Mouse (Mus musculus) heart, adult 11 months (tissue): ENCODE results near the gene Tlx3.

Experiments used
- DNase-seq: peaks from one replicate; pipeline ENCODE4 v3.0.0; 2022

The Tlx3 gene

DNA sequence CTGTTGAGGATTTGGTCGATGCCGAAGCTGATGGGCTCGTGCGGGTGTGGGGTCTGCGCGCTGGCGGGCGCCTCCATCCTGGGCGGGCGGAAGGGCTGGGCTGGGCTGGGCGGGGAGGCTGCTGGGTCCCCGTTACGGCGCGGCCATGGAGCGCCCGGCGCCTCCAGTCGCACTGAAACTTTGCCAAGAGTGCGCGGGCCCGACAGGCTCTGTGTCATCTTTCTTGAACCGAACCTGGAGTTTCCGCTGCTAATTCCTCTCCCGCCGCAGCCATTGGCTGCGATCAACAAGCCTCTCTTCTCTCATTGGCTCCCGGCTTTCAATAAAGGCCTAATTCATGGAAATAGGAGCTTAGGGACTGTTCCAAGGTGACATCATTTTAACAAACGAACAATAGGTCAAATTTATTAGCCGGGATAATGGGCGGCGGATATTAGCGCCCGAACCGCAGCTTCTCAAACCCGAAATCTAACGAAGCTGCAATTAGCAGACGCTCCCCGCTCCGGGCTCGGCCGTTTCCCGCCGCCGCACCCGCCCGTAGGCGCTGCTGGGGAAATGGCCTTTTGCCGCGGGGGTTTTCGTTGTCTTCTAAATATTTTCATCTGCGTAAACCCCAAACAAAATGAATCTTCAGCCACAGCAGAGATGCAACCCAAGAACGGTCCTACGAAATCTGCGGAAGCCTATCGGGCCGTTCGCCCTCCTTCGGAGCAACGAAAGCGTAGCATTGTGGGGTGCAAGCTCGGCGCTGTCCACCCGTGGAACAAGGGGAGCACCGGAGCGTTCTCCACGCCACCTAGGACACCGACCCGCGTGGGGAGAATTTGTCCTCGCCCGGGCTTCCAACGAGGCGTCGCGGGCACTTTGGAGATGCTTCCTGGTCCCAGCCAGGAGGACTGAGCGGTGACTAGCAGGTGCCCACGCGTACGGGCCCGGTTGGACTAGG, at the start of gene Tlx3:
Gene Tlx3, minus strand, starts transcription at position 207 of the 946 bp plus-strand sequence.
- DNase-seq: no peak

DNA sequence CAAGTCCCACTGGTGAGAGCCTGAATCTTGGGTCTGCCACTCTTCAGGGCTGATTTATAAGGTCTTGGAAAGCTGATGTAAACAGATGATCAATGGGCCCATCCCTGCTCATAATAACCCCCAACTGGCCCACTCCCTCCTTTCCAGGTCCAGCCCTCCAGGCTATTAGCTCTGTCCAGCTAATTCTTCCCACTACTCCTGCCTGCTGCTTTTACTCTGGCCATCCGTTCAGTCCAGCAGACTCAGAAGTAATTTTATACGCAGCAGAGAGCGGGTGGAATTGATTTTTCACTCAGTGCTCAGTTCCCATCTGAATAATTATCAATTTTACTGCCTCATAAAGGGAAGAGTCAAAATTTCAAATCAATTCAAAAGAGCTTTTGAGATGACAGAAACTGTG, 36.9 kb upstream of the Tlx3 start:
- peak; percentile 35 for DNase-seq

DNA sequence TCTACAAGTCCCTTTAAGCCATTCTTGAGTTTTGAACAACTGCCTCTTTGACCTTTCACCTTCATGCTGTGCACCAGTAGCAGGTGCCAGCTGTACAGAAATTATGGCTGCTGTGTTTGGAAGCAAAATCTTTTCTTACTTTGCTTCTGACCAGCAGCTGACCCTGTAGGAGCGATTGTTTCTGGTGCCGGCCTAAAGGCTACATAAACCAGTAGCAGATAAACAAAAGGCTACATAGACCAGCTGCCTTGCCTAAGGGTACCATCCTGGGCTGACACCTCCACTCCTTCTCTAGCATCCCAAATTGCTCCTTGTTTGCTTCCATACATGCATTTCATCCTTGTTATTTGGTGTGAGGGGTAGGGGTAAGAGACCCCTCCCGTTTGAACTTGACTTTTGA, 30.7 kb upstream of the Tlx3 start:
- DNase-seq: peak; percentile 42

DNA sequence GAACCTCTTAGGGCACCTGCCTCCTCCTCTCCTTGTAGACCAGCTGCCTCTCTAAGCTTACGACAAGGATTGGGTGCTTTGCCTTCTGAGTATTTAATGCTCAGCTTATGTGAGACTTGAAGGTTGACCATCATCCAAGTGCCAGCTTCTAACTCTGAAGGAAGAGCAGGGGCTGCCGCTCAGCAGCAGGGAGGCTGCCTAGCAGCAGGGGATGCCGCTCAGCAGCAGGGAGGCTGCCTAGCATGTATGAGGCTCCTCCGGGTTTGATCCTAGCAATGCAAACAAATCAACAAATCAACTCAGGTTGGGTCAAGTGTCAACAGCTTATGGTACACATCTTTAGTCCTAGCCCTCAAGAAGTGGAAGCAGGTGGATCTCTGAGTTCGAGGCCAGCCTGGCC, 28.7 kb upstream of the Tlx3 start:
- DNase-seq: peak; percentile 58

DNA sequence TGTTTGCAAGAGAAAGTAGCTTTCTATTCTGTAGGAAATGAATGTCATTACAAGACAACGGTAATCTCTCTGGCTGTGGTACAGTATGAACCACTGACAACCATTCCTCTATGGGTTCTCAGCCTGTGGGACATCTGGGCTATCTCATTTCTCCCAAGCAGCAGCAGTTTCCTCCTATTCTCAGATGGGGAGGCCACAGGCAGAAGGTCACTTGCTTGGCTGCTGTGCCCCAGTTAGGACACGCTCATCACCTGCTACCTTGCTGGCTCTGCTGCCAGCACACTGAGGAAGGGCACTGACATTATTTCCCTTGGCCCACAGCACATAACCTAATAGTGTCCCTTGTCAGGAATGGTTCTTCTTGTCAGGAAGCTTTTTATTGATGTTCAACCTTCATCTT, 24.8 kb upstream of the Tlx3 start:
- DNase-seq: peak; percentile 79

DNA sequence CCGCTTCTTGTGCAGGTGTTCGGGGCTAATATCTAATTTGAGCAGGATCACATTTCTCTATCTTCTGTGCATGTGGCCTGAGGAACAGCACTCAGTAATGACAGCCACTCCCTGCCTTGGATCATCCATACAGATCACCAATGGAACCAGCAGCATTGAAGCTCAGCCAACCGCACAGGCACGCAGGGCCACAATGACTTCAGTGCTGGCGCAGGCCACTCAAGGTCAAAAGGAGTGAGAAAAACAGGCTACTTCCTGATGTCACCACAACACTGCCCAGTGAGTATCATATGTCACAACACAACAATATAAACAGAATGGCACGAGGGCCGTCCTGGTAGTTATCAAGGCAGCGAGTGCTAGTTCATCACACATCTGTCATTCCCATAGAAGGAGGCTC, 23.1 kb upstream of the Tlx3 start:
- DNase-seq: peak; percentile 82

DNA sequence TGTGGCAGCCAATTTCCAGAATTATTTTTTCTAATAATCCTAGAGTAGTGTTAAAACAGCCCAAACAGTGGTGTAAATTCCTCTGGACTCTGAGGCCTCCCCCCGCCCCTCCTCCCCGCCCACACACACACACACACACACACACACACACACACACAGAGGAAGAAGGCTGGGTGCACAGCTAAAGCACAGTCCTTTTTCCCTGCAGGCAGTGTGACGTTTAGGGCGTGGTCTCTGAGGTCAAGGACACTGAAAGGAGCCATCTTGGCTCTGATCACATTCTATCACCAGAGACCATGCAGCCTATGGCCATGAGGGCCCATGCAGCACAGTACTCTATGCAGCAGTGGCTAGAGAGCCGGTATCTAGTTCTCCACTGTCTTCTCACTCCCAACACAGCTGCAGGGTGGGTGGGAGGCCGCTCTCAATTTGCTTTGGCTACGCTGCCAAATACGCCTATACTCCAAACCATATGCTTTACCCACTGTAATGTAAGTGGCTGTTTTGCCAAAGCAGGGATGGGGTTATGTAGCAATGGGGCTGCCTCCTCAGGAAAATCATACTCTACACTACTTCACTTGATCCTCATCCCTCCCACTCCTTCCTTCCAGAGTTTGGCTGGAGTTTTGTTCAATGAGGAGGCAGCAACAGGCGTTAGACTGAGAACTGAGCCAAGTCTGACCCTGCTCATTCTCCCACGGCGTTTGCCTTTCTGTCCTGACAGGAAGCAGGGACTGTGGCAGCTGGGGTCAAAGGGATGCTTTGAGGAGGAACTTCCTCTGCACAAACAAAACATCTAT, 18.4 kb upstream of the Tlx3 start:
- no peak for DNase-seq

DNA sequence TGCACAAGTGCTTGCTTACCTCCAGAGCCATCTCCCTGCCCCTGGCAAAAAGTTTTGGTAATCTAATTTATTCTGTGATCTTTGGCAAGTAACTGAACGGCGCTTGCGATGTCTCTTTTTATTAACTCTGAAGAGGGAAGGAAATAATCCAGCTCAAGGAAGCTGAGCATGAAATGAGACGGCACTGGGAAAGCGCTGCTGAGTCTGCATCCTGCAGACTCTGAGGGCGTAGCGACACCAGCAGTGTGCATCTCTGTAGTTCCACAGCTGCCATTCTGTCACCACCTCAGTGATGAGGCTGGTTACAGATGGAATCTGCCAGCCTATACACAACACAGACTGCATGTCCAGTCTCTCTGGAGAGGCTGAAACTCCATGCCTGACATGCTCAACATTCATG, 17.4 kb upstream of the Tlx3 start:
- no peak for DNase-seq

DNA sequence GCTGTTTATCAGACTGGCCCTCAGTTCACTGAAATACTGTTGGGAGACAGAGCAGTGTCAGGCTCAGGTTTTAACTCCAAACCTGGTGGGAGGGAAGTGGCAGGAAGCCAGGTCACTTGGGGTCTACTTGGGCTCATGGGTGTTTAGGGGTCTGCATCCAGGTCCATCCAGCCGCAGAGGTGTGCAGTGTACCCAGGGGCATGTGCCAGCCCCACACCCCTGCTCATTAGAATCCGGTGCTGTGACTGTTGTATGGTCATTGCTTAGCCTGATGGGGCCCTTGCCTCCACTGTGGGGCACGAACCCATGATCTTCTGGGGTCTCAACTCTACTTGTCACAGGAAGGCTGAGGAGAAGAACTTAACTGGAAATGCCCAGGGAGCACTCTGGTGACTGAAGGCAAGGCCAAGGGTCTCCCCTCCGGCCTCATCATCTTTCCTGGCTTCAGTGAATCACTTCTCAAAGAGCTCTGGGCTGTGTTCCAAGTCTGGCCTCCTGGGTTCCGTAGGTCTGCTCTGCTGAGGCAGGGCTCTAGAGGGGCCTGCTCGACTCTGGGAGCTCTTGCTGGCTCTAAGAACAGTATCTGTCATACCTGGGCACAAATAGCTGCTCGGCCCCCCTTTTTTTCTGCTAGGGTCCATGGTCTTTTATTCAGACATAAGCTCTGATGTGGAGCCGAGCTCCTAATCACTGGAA, 14.1 kb upstream of the Tlx3 start:
- DNase-seq: peak; percentile 86

DNA sequence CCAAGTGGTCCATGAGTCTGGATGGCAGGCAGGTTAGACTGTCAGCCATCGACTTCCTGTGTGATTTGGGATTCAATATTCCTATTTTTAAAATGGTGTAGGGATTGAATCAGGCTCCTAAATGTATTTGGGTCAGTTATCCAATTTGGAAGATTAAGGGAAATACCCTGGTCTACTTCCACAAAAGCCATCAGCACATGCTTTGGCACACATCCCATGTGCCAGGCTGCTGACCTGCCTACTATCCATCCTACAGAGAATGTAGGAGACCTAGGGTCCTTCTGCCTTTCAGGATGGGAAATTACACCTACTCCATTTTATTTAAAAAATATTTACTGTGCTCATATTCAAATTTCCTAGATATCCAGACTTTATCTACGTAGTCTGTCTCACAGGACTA, 4.0 kb upstream of the Tlx3 start:
- no peak for DNase-seq

DNA sequence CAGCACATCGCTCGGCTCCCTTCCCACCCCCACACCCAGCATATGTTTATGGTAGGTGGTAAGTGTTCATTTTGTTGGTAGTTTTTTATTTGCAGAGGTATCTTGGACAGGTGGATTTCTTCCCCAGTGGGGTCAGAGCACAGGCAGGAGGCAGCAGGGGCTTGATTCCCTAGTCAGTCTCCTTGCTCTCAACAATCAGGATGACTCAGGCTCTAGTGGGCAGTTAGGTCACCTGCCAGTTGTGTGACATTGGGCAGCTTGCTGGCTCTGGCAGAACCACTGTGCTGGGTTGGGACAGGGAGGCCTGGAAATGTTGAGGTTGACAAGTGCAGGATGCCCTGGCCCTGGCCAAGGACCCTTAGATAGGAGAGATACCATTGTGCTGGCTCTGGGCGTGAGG, 1.6 kb upstream of the Tlx3 start:
- no peak for DNase-seq

DNA sequence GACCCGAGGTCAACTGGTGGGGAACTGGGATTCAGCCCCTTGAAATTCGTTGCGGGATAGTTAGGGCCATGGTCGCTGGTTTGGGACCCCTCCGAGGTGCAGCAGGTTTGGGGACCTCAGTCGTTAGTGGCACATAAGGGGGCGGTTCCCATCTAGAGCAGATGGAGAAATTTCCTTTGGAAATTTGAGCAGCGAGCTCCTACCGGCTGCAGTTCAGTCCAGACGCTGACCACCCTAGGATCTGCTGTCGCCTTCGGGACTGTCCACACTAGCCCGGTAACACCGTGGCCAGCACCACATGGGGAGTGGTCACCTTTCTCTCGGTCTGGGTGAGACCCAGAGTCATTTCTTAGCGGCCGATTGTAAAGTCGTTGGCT, 928 bp upstream of the Tlx3 start:
- DNase-seq: no peak

DNA sequence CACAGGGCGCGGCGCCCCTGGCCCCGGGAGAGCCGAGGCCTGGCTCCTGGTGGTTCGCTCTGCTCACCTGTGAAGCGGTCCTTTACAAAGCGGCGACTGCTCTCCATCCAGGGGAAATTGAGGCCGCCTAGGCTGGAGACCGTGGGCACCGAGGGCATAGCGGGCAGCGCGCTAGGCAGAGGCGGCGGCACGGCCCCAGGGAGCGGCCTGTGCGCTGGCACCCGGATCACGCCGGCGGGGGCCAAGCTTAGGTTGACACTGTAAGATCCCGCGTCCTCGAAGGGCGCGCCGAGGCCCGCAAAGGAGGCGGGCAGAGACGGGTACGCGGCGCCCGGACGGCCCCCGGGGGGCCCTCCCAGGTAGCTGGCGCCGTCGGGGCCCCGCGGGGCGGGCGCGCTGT, 417 bp downstream of the Tlx3 start:
- DNase-seq: no peak

DNA sequence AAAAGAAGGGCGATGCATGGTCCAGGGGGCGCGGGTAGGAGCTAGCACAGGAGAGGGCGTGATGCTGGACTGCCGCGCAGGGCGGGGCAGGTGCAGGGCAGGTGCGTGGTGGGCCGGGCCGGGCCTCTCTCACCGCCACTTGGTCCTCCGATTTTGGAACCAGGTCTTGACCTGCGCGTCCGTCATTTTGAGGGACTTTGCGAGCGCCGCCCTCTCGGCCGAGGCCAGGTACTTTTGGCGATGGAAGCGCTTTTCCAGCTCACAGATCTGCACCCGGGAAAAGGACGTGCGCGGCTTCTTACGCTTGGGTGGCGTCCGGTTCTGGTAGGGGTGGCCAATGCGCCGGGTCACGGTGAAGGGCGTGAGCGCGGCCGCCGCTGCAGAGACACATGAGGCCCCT, 1.1 kb downstream of the Tlx3 start:
- DNase-seq: no peak

DNA sequence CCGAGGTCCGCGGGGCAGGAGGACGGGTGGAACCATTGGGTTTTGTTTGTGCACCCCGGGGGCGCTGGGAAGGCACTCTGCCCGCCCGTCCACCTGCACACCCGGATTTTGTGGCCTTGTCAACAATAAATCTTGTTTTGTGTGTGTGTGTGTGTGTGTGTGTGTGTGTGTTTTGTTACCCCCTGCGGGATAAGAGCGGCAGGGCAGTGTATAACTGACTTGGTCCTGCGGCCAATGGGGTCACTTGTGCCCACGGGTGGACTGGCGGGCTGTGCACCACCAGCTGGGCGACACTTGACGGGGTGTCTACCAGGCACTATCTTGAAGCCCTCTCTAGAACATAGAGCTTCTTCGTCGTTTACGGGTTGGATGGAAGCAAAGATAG, 1.8 kb downstream of the Tlx3 start:
- DNase-seq: no peak

DNA sequence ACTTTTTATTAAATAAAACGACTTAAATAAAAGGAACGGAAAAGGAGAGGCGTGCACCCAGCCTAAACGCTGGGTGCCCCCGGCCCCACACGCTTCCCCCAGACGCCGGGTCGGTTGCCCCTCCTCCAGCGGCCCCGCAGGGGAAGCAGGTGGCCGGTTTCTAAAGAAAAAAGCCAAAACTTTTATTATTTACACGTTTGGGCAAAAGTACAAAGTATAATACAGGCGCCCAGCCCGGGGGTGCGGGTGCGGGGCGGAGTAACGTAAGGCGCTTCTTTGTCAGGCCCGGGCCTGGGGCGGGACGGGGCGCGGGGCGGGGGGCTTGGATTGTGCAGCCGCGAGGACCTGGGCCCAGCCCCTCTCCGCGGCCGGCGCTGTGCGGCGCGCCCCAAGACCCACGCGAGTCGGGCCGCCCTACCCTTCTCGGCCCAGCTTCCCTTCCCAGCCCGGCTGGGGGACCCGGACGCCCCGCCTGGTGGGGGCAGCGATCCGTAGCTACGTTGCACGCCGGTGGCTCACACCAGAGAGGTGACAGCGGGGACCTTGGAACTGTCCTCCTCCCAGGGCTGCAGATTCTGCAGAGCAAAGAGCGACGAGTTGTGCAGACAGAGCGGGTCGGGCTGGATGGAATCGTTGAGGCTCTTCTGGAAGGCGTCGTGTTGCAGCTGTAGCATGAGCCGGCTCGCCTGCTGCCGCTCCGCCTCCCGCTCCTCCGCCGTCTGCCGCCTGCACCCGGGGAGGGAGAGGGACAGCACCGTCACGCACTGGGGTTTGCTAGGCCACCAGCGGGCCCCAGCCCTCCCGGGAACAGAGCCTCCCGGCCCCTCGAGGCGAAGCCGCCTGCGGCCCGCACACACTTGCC, 2.4 kb downstream of the Tlx3 start:
- DNase-seq: no peak

DNA sequence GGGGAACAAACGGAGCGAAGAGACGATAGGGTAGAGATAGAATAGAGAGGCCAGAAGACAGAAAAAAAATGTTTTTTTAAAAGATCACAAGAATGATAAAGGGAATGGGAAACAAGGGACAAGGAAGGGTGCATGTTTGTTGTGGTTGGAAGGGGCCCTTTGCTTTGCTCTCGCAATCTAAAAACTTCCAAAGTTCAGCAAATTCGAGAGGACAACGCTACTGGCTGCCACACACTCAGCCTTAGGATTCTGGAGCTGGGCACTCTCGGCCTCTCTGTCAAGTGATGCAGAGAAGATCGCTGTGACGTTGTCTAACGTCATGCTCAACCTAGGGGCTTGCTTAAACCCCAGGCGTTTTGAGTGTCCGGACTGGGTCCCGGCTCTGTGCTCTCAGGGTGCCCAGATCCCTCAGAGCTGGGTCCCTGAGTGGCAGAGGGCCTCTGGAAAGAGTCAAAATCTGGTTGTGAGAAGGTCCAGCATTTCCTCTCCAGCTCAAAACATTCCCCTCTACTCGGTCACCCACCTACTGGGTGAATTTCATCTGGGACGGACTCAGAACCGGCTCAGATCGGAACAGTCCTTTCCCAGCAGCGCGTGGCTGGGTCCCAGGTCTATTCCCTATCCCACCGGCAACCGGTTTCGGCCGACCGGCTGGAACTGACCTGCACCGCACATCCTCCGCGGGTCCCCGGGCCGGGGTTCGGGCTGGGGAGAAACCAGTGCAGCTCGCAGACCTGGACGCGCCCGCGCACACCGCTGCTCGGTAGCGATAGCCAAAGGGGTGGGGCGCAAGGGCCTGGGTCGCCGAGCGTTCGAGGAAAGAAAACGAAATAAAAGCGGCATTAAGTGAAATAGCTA, 3.3 kb downstream of the Tlx3 start:
- DNase-seq: no peak

DNA sequence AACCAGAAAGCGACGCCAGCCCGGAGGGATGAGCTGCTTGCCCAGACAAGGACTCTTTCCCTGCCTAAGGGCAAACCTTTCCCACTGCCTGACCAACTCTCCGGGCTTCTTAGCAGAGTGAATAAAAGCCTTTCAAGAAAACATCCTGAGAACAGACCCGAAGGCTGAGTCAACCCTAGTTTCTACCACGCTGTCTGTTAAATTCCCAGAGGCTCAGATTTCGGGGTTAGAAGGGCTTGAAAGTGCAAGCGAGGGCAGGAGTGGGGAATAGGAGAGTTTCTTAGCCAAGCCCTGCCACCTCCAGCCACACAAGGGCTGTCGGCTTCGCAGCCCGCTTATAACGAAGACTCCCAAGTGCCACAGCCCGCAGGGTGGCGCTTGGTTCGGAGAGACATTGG, 4.3 kb downstream of the Tlx3 start:
- no peak for DNase-seq

DNA sequence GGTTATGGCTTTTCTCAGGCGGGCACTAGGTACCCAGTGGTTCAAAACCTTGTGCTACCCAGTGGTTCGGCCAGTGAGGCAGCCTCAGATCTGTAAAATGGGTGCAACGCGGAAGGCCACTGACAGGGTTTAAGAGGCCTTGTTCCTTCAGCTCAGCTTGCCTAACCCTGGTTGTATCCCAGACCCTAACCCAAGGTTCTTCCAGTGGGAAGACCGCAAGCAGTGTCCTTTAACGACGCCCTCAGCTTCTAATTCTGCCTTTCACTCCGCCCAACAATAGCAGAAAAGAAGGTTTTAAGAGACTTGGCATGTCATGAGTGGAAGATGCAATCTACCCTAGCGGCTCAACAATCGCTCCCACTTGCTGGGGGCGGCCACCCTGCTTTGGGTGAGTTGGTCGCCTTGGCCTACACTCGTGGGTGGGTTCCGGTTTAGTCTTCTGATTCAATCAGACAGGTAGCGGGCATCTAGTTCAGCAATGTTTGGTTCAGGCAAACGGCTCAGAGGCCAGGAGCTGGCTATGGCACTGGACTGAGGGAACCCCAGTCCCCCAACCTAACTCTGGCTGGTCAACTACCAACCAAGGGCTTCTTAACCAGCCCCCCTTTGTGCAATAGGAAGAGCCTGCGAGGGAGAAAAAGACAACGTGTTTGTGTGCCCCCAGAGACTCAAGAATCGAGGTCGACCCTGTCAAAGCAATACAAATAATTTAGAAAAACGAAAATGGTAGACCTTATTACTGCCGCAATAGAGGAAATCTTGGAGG, 4.9 kb downstream of the Tlx3 start:
- no peak for DNase-seq

DNA sequence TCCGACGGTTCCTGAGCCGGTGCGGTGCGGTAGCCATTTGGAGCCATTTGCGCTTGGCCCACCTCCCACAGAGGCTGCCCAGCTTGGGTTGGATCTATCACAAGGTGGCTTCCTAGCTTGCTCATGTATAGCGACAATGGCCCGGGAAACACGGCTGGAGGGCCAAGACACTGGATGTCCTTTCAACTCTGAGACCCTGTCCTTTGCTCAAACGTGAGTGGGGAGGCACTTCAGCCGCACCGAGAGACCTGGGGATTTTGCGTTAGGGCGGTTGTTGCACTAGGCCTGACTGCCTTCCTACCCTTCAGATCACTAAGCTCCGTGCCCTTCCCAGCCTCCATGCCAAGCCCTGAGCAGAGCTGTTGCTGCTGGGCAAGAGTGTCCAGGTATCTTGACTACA, 5.7 kb downstream of the Tlx3 start:
- DNase-seq: peak; percentile 80

DNA sequence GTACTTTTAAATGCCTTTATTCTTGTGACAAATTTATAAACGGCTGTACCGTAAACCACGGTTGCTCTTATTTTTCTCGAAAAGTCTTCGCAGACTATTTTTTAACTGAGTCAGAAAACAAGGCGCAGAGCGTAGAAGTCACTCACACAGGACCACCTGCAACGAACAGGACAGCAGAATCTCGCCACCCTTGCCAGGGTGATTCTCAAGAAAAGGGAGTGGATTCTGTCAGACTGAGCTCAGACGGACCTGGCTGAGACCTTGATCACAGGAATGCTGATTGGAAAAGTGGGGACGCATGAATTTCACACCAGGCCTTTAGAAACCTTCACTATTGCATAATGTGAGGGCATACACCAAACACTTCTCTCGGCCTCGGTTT, 6.3 kb downstream of the Tlx3 start:
- DNase-seq: no peak
